8 mouse cellular contexts compared by ENCODE assay signal in genomic region chr15:80235535-80235934, GRCm38 (mm10). TPM values are rescaled to one million over a fixed set of nuclear protein-coding genes. Genes with fewer than 3 reads are reported as not detected.
DNase-seq lines count a peak whose midpoint lies in the region; ATAC-seq and TF ChIP-seq lines count a peak whose summit lies in the region.

Gene AC140267.1, plus strand, starts transcription at chr15:80235835.

- H3K9me3 ChIP-seq in CH12.LX (replicated peaks; ENCODE audit: low read length), result no peaks in the 10 kb centered on the region
- no peaks in the 10 kb centered on the region for H3K9me3 ChIP-seq in forebrain, postnatal 0 days (ENCODE audit: low read length)
- no peaks in the 10 kb centered on the region for H3K9me3 ChIP-seq in limb, embryonic 15.5 days

- TF ChIP-seq EP300 in CH12.LX (IDR thresholded peaks at IDR 0.05; ENCODE audit: low read length), result no peak

- in situ Hi-C loops in CH12.LX (cut with MboI; ENCODE audit: low pct_ligation_motif_present, low pct_unique_long_range_greater_than_20kb, low sequenced_read_pairs), result loop anchor here (10.0 kb wide), 1 partner anchor 291 kb away; no protein-coding TSS in a partner anchor

- peak within 1 kb of the TSS; percentile 89 for H3K9ac ChIP-seq in CH12.LX (ENCODE audit: insufficient read depth, low read depth)
- H3K9ac ChIP-seq in forebrain, postnatal 0 days, result peak within 1 kb of the TSS; percentile 86
- H3K9ac ChIP-seq in limb, embryonic 15.5 days, result peak within 1 kb of the TSS; percentile 63; the same call in 1 of the 2 replicates

- H3K4me2 ChIP-seq in CH12.LX (ENCODE audit: insufficient read depth, low read depth, poor library complexity, severe bottlenecking), result peak within 1 kb of the TSS; percentile 90
- peak within 1 kb of the TSS; percentile 82 for H3K4me2 ChIP-seq in forebrain, postnatal 0 days (ENCODE audit: low read depth)
- H3K4me2 ChIP-seq in limb, embryonic 15.5 days, result peak within 1 kb of the TSS; percentile 65

- H3K27me3 ChIP-seq in CH12.LX (replicated peaks), result no peaks in the 10 kb centered on the region
- no peaks in the 10 kb centered on the region for H3K27me3 ChIP-seq in forebrain, postnatal 0 days (ENCODE audit: insufficient read depth, low read length)
- H3K27me3 ChIP-seq in limb, embryonic 15.5 days, result no peaks in the 10 kb centered on the region

- ATAC-seq in forebrain, postnatal 0 days, result no peak
- ATAC-seq in limb, embryonic 15.5 days (ENCODE audit: insufficient number of reproducible peaks, low FRiP score, low TSS enrichment, low read depth), result no peak

- no peak within 1 kb of the TSS for H3K27ac ChIP-seq in CH12.LX (ENCODE audit: insufficient read depth, low read depth)
- H3K27ac ChIP-seq in forebrain, postnatal 0 days (ENCODE audit: low read depth, low read length), result no peak within 1 kb of the TSS
- H3K27ac ChIP-seq in limb, embryonic 15.5 days, result peak within 1 kb of the TSS; percentile 80; the same call in 1 of the 2 replicates

- no peak for TF ChIP-seq POLR2A in CH12.LX (IDR thresholded peaks at IDR 0.05; ENCODE audit: low read depth, low read length)

- dilution Hi-C loops in CH12.LX (cut with MboI; ENCODE audit: extremely low pct_ligation_motif_present, extremely low pct_unique_long_range_greater_than_20kb, low sequenced_read_pairs), result no loop called here

- peaks cover 2 to 23% of the 10 kb centered on the region in 2 experiments; a peak in 3 of 4 replicates for H3K4me1 ChIP-seq in CH12.LX (ENCODE audit: control insufficient read depth in 1 of 2, insufficient read depth in 2 of 2)
- 0 out of 2 replicates have a peak, but pooled peaks cover 6% of the 10 kb centered on the region for H3K4me1 ChIP-seq in forebrain, postnatal 0 days (ENCODE audit: insufficient read depth)
- peaks cover 16% of the 10 kb centered on the region for H3K4me1 ChIP-seq in limb, embryonic 15.5 days

- peaks cover 28% of the 10 kb centered on the region for H3K79me2 ChIP-seq in CH12.LX (replicated peaks; ENCODE audit: control insufficient read depth, extremely low read depth, insufficient read depth, poor library complexity, severe bottlenecking)

- H3K4me3 ChIP-seq in CH12.LX (replicated peaks in 1 of 3; ENCODE audit: low read depth in 2 of 3, low read length in 2 of 3, poor library complexity in 1 of 3), result peak within 1 kb of the TSS; percentile 75 to 98 (median 96)
- peak within 1 kb of the TSS; percentile 82 for H3K4me3 ChIP-seq in forebrain, postnatal 0 days (ENCODE audit: low read depth, low read length)
- H3K4me3 ChIP-seq in limb, embryonic 15.5 days, result peak within 1 kb of the TSS; percentile 63

- peaks cover 48 to 50% of the 10 kb centered on the region in 2 experiments for H3K36me3 ChIP-seq in CH12.LX (replicated peaks in 1 of 2; ENCODE audit: control insufficient read depth in 1 of 2, insufficient read depth in 1 of 2, low read length in 1 of 2)
- H3K36me3 ChIP-seq in forebrain, postnatal 0 days (ENCODE audit: insufficient read depth), result peaks cover 32% of the 10 kb centered on the region
- peaks cover 40% of the 10 kb centered on the region for H3K36me3 ChIP-seq in limb, embryonic 15.5 days

- DNase-seq in gastrocnemius, postnatal 4 days (ENCODE audit: low spot score in 2 of 2), result no peak
- DNase-seq in gastrocnemius, postnatal 25 days, result no peak
- DNase-seq in CH12.LX (ENCODE audit: extremely low read depth), result no peak
- DNase-seq in forebrain, postnatal 0 days, result no peak
- DNase-seq in right cerebral cortex, postnatal 14 days, result no peak
- no peak for DNase-seq in right cerebral cortex, adult 2 months (ENCODE audit: low spot score in 2 of 2)
- DNase-seq in lung, adult 18-20 months, result no peak

- TF ChIP-seq CTCF in CH12.LX (conservative IDR thresholded peaks at IDR 0.05 in 1 of 2, IDR thresholded peaks at IDR 0.05 in 1 of 2; ENCODE audit: low read depth in 2 of 2, low read length in 2 of 2), result no peak
- TF ChIP-seq CTCF in forebrain, postnatal 0 days (IDR thresholded peaks at IDR 0.05; ENCODE audit: low read depth), result no peak

- 96% methylated on average over 9 of the region's 9 CpGs for WGBS in forebrain, postnatal 0 days
- 94% methylated on average over 9 of the region's 9 CpGs for WGBS in limb, embryonic 15.5 days

- TF ChIP-seq RAD21 in CH12.LX (IDR thresholded peaks at IDR 0.05; ENCODE audit: low read depth, low read length), result no peak

TF ChIP-seq in CH12.LX, 34 proteins besides CTCF, POLR2A, EP300 and RAD21:
- TF ChIP-seq USF2 (conservative IDR thresholded peaks at IDR 0.05; ENCODE audit: low read depth, low read length), result no peak
- TF ChIP-seq ZNF384 (IDR thresholded peaks at IDR 0.05; ENCODE audit: low read depth, low read length), result no peak
- TF ChIP-seq ETS1 (conservative IDR thresholded peaks at IDR 0.05; ENCODE audit: low read depth, low read length), result no peak
TF ChIP-seq in CH12.LX: peak in this region for 0.

RNA-seq across cellular contexts. Expression of gene AC140267.1, which starts in this region (rescaled TPM):
- total RNA-seq in gastrocnemius, postnatal 4 days (2021), result 10 to 100 TPM; 12.3 to 12.6 TPM
- 1 to 10 TPM; 4.0 to 7.5 TPM for total RNA-seq in gastrocnemius, postnatal 25 days (2021)
- total RNA-seq in CH12.LX (2012; rRNA removed), result not detected in 2 replicates
- not detected in 2 replicates for total RNA-seq in CH12.LX (2014; rRNA removed)
- 6.5 TPM in 1 of 2 replicates, not detected in the other for polyA plus RNA-seq in CH12.LX (2012; ENCODE audit: insufficient read length, low read depth)
- not detected in 2 replicates for total RNA-seq in forebrain, postnatal 0 days (2014; rRNA removed)
- polyA plus RNA-seq in forebrain, postnatal 0 days (2015; fragmentation: Nextera tagmentation; extraction: Ambion mirVana), result not detected in 2 replicates
- polyA plus RNA-seq in limb, embryonic 15.5 days (2015; fragmentation: Nextera tagmentation; extraction: Ambion mirVana), result not detected in 2 replicates
